ENCODE assay signal across 13 mouse cellular contexts in the genomic region with DNA sequence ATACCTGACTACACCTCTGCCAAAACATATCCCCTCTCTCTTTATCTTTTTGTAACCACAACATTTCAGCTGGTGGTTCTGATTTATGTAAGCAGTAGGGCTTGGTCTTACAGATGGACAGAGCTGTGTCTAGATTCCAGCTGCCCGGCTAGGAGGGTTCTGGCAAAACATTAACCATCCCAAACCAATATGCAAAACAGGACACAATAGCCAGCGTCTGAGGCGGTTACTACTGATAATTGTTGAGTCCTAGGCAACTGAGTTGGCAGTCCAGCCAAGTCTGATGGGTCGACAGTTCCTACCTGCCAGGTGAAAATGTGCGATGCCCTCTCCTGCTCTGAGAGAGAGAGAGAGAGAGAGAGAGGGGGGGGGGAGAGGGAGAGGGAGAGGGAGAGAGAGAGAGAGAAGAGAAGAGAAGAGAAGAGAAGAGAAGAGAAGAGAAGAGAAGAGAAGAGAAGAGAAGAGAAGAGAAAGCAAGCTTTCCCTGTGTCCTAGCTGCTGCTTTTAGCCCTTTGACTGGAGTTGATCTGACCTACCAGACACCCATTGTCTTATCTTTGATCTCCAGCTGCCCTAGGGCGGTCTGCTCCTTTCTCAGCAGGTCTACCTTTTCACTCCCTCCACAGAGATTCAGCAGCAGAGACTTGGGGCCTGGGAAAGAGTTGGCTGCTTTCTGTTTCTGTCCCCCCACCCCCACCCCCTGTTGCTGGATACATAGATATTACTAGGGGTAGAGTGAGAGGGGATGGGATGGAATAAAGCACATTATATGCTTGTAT. TPM values are rescaled to one million over a fixed set of nuclear protein-coding genes. Genes with fewer than 3 reads are reported as not detected.
A peak's percentile ranks its signal among the peaks of the same experiment; 100 is the strongest.
DNase-seq lines count a peak whose midpoint lies in the region; ATAC-seq lines count a peak whose summit lies in the region.
"Had no signal": no experiment of that assay in that cellular context is flagged by ENCODE, and none has a peak within 500 bp of the region (broad histone marks: within the 10 kb centered on the region; RNA-seq: fewer than 3 reads in every experiment).

No protein-coding gene starts in this region.

- no peaks in the 10 kb centered on the region for H3K36me3 ChIP-seq in hindbrain, embryonic 10.5 days
- no peaks in the 10 kb centered on the region for H3K36me3 ChIP-seq in hindbrain, embryonic 11.5 days (ENCODE audit: control insufficient read depth, insufficient read depth, low read length)
- H3K36me3 ChIP-seq: forebrain, embryonic 12.5 days; midbrain, embryonic 15.5 days had no signal

- H3K9me3 ChIP-seq in hindbrain, embryonic 10.5 days = no peaks in the 10 kb centered on the region
- no peaks in the 10 kb centered on the region for H3K9me3 ChIP-seq in hindbrain, embryonic 11.5 days (ENCODE audit: control insufficient read depth, low read length)
- H3K9me3 ChIP-seq: forebrain, embryonic 12.5 days; midbrain, embryonic 15.5 days had no signal

- WGBS in hindbrain, embryonic 10.5 days = 49% methylated on average over 6 of the region's 6 CpGs
- 48% methylated on average over 6 of the region's 6 CpGs for WGBS in hindbrain, embryonic 11.5 days

- peaks cover 7% of the 10 kb centered on the region for H3K27me3 ChIP-seq in hindbrain, embryonic 10.5 days (ENCODE audit: insufficient read depth, poor library complexity, severe bottlenecking)
- no peaks in the 10 kb centered on the region for H3K27me3 ChIP-seq in hindbrain, embryonic 11.5 days (ENCODE audit: control insufficient read depth, insufficient read depth, low read length)
- H3K27me3 ChIP-seq: midbrain, embryonic 15.5 days had no signal

- no peak for ATAC-seq in hindbrain, embryonic 11.5 days (ENCODE audit: low FRiP score)
- ATAC-seq: midbrain, embryonic 15.5 days had no signal

- 0 out of 2 replicates have a peak overlapping the region, but pooled peaks have one; percentile 35 for H3K27ac ChIP-seq in hindbrain, embryonic 10.5 days
- H3K27ac ChIP-seq in hindbrain, embryonic 11.5 days (ENCODE audit: low read depth, low read length) = no peak overlapping the region
- H3K27ac ChIP-seq: forebrain, embryonic 12.5 days; midbrain, embryonic 15.5 days had no signal

- H3K4me2 ChIP-seq in hindbrain, embryonic 11.5 days (replicated peaks; ENCODE audit: low read depth, low read length) = no peak overlapping the region
- H3K4me2 ChIP-seq: forebrain, embryonic 12.5 days; midbrain, embryonic 15.5 days had no signal

- peaks cover 5% of the 10 kb centered on the region; the same call in 1 of the 2 replicates for H3K4me1 ChIP-seq in hindbrain, embryonic 10.5 days (replicated peaks)
- no peaks in the 10 kb centered on the region for H3K4me1 ChIP-seq in hindbrain, embryonic 11.5 days (replicated peaks; ENCODE audit: control insufficient read depth, insufficient read depth, low read length)
- H3K4me1 ChIP-seq: forebrain, embryonic 12.5 days; midbrain, embryonic 15.5 days had no signal

- no peak for DNase-seq in hindbrain, embryonic 10.5 days (ENCODE audit: low spot score)
- no peak for DNase-seq in hindbrain, embryonic 11.5 days (ENCODE audit: low spot score)
- DNase-seq in c-Kit-positive CD71-positive TER-119-positive erythroid progenitor cells, embryonic 14.5 days (ENCODE audit: low spot score) = peak; percentile 88
- peak; percentile 84 for DNase-seq in kidney, postnatal 14 days
- DNase-seq in spleen, postnatal 36 days (ENCODE audit: low spot score in 2 of 2) = peak; percentile 51 to 73
- DNase-seq in frontal cortex, postnatal 36 days (ENCODE audit: low spot score in 2 of 2) = no peak
- no peak for DNase-seq in urinary bladder, postnatal 25 days (ENCODE audit: low spot score)
- DNase-seq in natural killer cell, adult 2 months (ENCODE audit: low spot score in 2 of 2) = no peak
- DNase-seq: adrenal gland, adult 8-10 months; cerebellum, postnatal 14 days; layer of hippocampus, adult 9-11 months had no signal

- no peak overlapping the region for H3K9ac ChIP-seq in hindbrain, embryonic 11.5 days (ENCODE audit: low read depth, low read length)
- H3K9ac ChIP-seq: forebrain, embryonic 12.5 days; midbrain, embryonic 15.5 days had no signal

- H3K4me3 ChIP-seq in hindbrain, embryonic 10.5 days = no peak overlapping the region
- H3K4me3 ChIP-seq in hindbrain, embryonic 11.5 days (ENCODE audit: low read depth, low read length) = no peak overlapping the region
- H3K4me3 ChIP-seq: forebrain, embryonic 12.5 days; midbrain, embryonic 15.5 days had no signal

RNA-seq across cellular contexts. Expression of a gene that starts 7.6 kb away (rescaled TPM):
- 0.62 and 0.71 TPM in 2 replicates for polyA plus RNA-seq in hindbrain, embryonic 10.5 days (2016; fragmentation: Nextera tagmentation; extraction: Ambion mirVana)
- 0.77 and 1.5 TPM in 2 replicates for polyA plus RNA-seq in hindbrain, embryonic 11.5 days (2014; fragmentation: Nextera tagmentation; extraction: Ambion mirVana)

RNA-seq across cellular contexts. Expression of a gene that starts 58.7 kb away (rescaled TPM):
- 20.3 and 21.2 TPM in 2 replicates for polyA plus RNA-seq in hindbrain, embryonic 10.5 days (2016; fragmentation: Nextera tagmentation; extraction: Ambion mirVana)
- polyA plus RNA-seq in hindbrain, embryonic 11.5 days (2014; fragmentation: Nextera tagmentation; extraction: Ambion mirVana) = 22.2 and 23.6 TPM in 2 replicates

RNA-seq across cellular contexts. Expression of a gene that starts 58.8 kb away (rescaled TPM):
- 12.8 and 17.2 TPM in 2 replicates for polyA plus RNA-seq in hindbrain, embryonic 10.5 days (2016; fragmentation: Nextera tagmentation; extraction: Ambion mirVana)
- 12.7 and 13.9 TPM in 2 replicates for polyA plus RNA-seq in hindbrain, embryonic 11.5 days (2014; fragmentation: Nextera tagmentation; extraction: Ambion mirVana)

Comparison
In these comparisons a context has a peak if more than half of its experiments do, and no peak if none do; other contexts are left out.
1. DNase-seq: peak in c-Kit-positive CD71-positive TER-119-positive erythroid progenitor cells, embryonic 14.5 days (single experiment), kidney, postnatal 14 days (single experiment) and spleen, postnatal 36 days (2 of 2); none in hindbrain, embryonic 10.5 days (single experiment), hindbrain, embryonic 11.5 days (single experiment), frontal cortex, postnatal 36 days (0 of 2), urinary bladder, postnatal 25 days (single experiment) and natural killer cell, adult 2 months (0 of 2).